Mouse (Mus musculus) lung, adult 2 months (tissue): ENCODE measurements around the gene Olfr998.

Source experiments
- CTCF ChIP-seq: fragments of 200-500 bp; IDR thresholded peaks from 2 replicates; pipeline ENCODE4 v1.5.1; 2011; ENCODE audit warnings: mild to moderate bottlenecking, low read length, control low read depth; ENCODE audit not compliant: insufficient read depth
- POLR2A ChIP-seq: fragments of 200-500 bp; IDR thresholded peaks from 2 replicates; pipeline ENCODE4 v1.6.1; 2011; ENCODE audit warnings: low read depth, mild to moderate bottlenecking, control low read depth, low read length, borderline replicate concordance; ENCODE audit errors: extremely low read depth

GRCm38 (mm10) chr2:85611803-85612202, 23.1 kb downstream of the Olfr998 start, which contains the start of gene Olfr1000:
- no peak for TF ChIP-seq CTCF
- no peak for TF ChIP-seq POLR2A
